Mouse (Mus musculus): ENCODE data around the gene Atp10a.
A peak's percentile ranks its signal among the peaks of the same experiment; 100 is the strongest.

The Atp10a gene

DNA sequence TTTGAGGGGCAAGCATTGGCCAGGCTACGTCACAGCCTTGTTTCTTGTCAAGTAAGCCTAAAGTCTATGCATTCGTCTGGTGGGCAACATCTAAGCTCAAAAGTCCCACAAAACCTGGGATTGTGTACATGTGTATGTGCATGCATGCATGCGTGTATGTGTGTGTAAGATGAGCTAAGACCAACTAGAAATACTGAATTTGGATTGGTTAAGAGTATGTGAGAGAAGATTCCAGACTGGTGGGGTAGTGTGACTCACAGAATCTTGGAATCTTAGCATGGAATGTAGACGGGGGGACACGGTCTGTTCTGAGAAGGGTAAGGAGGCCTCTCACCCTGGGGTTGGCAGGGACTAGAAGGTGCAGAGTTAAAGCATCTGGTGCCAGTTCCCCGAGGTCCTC, at the start of gene Atp10a:
Gene Atp10a (plus strand): TSS at position 301 of the 400 bp plus-strand sequence.
- DNase-seq = no peak

DNA sequence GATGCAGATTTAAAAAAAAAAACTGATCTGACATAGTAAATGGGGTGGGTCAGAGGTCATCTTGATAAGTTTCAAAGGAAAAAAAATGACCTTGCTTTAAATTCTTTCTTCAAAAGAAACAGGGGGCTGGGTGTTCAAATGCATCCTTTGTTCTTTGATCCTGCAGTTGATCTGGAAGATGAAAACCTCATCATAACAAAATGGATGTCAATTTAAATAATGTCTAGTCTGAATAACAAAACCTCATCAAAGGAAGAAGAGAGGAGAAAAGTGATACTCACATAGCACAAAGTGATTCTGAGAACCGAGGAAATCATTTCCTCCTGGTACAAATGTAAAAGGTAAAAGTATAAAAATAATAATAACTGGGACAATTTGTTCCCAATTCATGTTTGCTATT, 37.9 kb upstream of the Atp10a start:
- no peak for DNase-seq

DNA sequence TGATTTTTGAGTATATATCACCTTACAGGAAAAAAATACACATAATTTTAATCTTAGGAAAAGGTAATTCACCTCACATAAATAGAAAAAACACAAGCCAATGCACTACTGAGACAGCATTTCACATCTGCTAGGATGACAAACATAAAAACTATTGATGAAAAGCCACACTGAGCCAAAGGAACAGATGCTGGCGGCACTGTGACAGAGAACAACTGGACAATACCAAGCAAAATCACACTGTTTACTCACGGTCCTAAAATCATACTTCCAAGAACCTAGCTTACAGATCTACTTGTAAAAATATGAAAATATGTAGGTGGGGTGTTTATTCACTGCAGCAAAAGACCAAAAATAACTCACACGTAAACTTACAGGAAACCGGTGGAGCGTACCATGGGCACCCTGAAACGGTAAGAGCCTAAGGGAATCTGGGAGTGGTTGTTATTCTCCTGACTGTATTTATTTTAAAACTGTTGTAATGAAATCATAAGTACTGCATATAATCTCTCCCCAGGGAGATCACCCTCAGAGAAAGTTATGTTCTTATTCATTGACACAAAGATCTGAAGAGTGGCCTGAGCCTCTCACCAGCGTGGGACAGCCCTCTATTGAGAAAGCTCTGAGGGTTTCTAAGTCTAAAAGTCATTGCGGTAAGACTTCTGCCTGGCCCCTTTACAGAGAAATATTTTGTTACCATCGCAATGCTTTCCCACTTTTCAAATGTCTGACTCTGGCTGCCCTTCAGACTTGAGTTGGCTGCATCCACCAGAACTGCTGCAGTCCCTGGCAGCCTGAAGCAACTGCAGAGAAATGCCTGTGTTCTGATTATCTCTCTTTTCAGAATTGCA, 29.4 kb upstream of the Atp10a start:
- DNase-seq = peak in 1 of 2 experiments; percentile 10

- peak in 1 of 2 experiments; percentile 2 for DNase-seq
These were observed 28.6 kb upstream of the Atp10a start for GRCm38 (mm10) chr7:58627381-58627780.

- no peak for DNase-seq
These were observed 26.7 kb upstream of the Atp10a start for GRCm38 (mm10) chr7:58629233-58629632.

- DNase-seq = no peak
These were observed 22.3 kb upstream of the Atp10a start for GRCm38 (mm10) chr7:58633683-58634082.

- no peak for DNase-seq
These were observed 16.3 kb upstream of the Atp10a start for GRCm38 (mm10) chr7:58639676-58640075.

DNA sequence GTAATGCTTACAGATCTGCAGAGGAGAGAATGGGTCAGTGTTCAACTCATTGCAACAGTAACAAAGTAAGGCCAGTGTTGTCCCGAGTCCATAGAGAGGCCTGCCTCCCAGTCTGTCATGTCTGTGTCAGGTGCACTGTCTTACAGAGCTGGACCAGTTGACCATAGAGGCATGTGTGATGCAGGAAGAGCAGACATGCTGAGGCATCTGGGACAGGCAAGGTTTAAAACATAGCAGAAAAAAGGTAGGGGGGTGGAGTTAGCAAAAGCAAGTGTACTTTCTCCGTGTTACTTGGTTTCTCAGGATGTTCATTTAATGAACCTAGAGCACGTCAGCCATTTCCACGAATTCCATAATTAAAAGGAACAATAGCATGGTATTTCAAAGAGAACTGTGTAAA, 15.5 kb upstream of the Atp10a start:
- DNase-seq = no peak

- no peak for DNase-seq
These were observed 14.1 kb upstream of the Atp10a start for GRCm38 (mm10) chr7:58641916-58642315.

DNA sequence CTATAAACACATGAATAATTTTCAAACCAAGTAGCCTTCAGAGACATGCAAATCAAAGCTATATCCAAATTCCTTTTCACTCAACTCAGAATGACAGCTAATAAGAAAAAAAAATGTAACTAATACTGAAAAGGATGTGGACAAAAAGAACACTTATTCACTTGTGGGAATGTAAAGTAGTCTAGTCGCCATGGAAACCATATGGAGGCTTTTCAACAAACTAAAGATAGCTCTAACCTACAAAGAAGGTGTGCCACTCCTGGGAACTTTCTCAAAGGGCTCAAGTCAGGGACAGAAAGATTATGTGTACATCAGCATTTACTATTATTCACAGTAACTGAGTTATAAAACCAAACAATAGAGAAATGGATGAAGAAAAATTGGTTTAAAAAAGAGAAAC, 8.6 kb upstream of the Atp10a start:
- no peak for DNase-seq

- DNase-seq = peak; percentile 43 to 50
These were observed 2.2 kb downstream of the Atp10a start for GRCm38 (mm10) chr7:58657913-58658789.

DNA sequence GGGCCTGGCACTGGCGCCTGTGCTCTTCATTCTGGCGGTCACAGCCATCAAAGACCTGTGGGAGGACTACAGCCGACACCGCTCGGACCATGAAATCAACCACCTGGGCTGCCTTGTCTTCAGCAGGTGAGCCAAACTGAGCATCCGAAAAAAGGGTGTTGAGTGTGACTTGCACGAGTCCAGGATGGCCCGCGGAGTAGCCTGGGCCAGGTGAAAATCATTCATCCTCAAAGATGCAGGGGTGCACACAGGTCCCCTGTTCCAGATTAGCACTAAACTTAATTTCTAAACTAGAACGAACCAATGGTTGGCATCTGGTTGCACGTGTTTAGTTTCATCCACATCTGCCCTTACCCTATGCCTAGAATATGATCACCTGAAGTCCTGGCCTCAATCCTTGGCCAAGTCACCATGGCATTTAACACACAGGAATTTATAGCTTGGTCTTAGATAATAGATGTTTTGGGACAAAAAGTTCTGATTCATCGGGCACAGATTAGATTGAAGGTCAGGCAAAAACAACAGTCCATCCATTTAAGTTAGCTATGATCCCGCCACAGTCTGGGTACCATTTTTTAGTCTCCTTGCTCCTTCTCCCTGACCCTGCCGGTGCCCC, 2.9 kb downstream of the Atp10a start:
- no peak for DNase-seq

GRCm38 (mm10) chr7:58660046-58660445, 4.1 kb downstream of the Atp10a start:
- DNase-seq = no peak

GRCm38 (mm10) chr7:58660665-58661064, 4.7 kb downstream of the Atp10a start:
- no peak for DNase-seq

GRCm38 (mm10) chr7:58661076-58661475, 5.1 kb downstream of the Atp10a start:
- no peak for DNase-seq

- DNase-seq = no peak
These were observed 12.7 kb downstream of the Atp10a start for GRCm38 (mm10) chr7:58668617-58669016.

DNA sequence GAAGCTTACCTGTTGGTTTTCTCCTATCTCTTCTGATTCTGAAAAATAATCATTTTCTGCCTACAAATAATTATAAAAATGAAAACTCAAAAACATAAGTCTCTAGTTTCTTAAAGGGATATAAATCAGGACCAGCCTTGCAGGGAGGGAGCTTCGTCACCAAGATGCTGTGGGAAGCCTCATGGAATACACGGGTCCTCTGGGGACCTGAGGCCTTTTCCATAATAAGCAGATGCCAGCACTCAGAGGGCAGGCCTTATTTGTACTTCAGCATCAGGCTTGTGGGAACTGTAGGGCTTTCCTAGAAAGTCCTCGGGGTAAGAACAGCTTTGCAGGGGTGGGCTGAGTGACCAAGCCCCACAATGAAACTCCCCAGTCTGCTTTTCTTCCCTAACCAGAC, 20.1 kb downstream of the Atp10a start:
- no peak for DNase-seq

DNA sequence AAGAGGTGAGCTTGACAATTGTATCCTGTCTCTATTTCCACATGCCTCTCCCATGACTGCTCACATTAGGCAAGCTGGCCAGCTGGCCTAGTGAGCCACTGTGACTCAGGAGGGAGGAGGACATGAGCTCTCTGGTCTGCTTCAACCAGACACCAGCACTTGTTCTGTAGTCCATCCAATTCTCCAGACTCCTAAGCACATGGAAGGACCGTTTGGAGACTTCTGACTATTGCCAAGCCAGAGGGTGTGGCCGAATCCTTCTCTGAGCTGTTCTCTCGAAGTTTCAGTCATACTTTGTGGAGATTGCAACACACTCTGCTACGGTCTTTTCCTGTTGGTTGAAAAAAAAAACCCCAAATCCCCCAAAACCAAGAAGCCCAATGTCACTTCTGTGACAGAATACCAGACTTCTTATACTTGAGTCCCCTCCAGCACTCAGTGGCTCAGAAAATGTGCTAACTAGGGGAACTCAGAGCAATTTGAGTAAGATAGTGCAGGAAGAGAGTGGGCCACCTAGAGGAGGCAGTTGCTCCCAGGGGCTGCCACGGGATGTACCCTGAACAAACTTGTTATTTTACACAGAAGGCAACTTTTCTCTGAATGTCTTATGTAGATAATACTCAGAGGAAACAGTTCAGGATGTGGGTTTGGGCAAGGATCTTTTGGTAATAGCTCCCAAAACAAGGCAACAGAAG, 21.3 kb downstream of the Atp10a start:
- DNase-seq = no peak

DNA sequence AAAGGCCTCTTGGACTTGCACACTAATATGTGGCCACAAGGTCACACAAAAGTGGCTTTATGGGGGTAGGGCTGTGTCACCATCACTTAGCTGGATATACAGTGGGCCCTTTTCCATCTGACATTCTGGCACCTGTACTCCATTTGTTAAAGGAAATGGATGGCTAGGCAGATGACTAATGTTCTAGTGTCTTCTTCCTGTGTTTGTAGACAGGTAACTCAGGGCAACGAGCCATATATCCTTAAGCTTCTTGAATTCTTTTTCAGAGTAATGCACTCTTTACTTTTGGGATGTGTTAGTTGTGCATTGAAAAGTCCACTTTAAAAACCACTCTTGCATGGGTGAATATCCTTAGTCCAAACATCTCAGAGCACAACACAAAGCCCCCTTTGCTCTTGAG, 30.0 kb downstream of the Atp10a start:
- no peak for DNase-seq

GRCm38 (mm10) chr7:58686573-58686972, 30.6 kb downstream of the Atp10a start:
- DNase-seq = no peak

GRCm38 (mm10) chr7:58686997-58687396, 31.0 kb downstream of the Atp10a start:
- no peak for DNase-seq

DNA sequence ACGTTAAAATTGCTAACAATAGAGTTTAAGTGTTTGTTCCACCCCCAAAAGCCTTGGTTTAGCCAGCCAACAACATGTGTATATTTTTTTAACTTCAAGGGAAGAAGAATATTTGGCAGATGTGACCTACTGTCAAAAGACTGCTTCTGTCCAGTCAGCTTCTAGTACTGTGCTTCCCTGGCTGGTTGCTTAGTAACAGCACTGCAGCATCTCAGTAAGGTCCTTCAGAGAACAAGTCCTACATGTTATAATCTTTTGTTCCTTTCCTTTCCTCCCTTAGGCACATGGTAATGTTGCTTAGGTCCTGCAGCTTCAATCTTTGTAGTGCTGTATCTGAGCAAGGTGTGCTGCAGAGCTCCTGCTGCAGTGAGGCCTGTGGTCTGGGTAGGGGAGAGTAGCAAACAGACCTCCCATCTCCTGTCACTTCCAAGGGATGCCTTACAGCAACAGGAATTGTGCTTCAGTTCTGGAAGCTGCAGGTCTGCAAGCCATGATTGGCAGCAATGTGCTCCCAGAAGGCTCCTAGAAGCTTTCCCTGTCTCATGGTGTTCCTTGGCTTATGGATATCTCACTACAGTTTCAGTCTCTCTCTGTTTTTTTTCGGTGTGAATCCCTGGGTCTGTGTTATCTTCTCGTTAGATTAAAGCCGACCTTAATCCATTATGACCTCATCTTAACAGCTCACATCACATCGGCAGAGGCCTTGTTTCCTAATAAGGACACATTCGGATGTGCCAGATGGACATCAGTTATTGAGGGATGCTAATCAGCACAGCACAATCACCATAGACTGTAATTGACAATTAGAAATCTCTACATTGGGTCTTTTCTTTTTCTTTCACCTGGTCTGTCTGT, 34.3 kb downstream of the Atp10a start:
- DNase-seq = peak in 1 of 2 experiments; percentile 3
